Mouse (Mus musculus) thymus, adult 2 months (tissue): ENCODE data around the gene Wwp2.

Experiments
- CTCF ChIP-seq: fragments of 200-500 bp; IDR thresholded peaks from 2 replicates; pipeline ENCODE4 v1.5.1; 2012; ENCODE audit warnings: mild to moderate bottlenecking, control low read depth, low read length, moderate library complexity, borderline replicate concordance; ENCODE audit not compliant: control insufficient read depth, poor library complexity, insufficient read depth; ENCODE audit errors: extremely low read depth
- POLR2A ChIP-seq: fragments of 200-500 bp; IDR thresholded peaks from 2 replicates; pipeline ENCODE4 v1.6.1; 2012; ENCODE audit warnings: mild to moderate bottlenecking, low read length, control low read depth, moderate library complexity; ENCODE audit not compliant: control insufficient read depth, poor library complexity, insufficient read depth; ENCODE audit errors: extremely low read depth

GRCm38 (mm10) chr8:107578132-107578531, 142.0 kb downstream of the Wwp2 start:
- TF ChIP-seq CTCF (no peak), POLR2A (no peak)
